Mouse (Mus musculus) hindbrain, embryonic 13.5 days (tissue): ENCODE results near the gene Gas7. TPM values are rescaled to one million over a fixed set of nuclear protein-coding genes. Genes with fewer than 3 reads are reported as not detected.

ENCODE experiments used
- ATAC-seq: fragments of 200-750 bp; cut with Nextera tagmentation; 2 replicates; pipeline ENCODE4 v1.8.0; 2017; ENCODE audit warnings: moderate TSS enrichment; ENCODE audit not compliant: low FRiP score
- H3K27ac ChIP-seq: fragments of 300-500 bp; sonication (generic); 2 replicates; pipeline ENCODE4 v1.5.1; 2015; ENCODE audit warnings: inconsistent platforms, mild to moderate bottlenecking, moderate library complexity
- H3K27me3 ChIP-seq: fragments of 300-500 bp; sonication (generic); 2 replicates; pipeline ENCODE4 v1.6.1; 2015; ENCODE audit warnings: mild to moderate bottlenecking, inconsistent platforms
- H3K36me3 ChIP-seq: fragments of 300-500 bp; sonication (generic); 2 replicates; pipeline ENCODE4 v1.6.1; 2015; ENCODE audit warnings: mild to moderate bottlenecking, inconsistent platforms
- H3K4me1 ChIP-seq: fragments of 300-500 bp; sonication (generic); replicated peaks from 2 replicates; pipeline ENCODE4 v1.6.1; 2015; ENCODE audit warnings: inconsistent platforms
- H3K4me2 ChIP-seq: fragments of 300-500 bp; sonication (generic); 2 replicates; pipeline ENCODE4 v1.6.1; 2015; ENCODE audit warnings: inconsistent platforms, mild to moderate bottlenecking, moderate library complexity
- H3K4me3 ChIP-seq: fragments of 300-500 bp; sonication (generic); 2 replicates; pipeline ENCODE4 v1.5.1; 2015; ENCODE audit warnings: mild to moderate bottlenecking, inconsistent platforms
- H3K9ac ChIP-seq: fragments of 300-500 bp; sonication (generic); 2 replicates; pipeline ENCODE4 v1.6.1; 2015; ENCODE audit warnings: mild to moderate bottlenecking, inconsistent platforms
- H3K9me3 ChIP-seq: fragments of 300-500 bp; sonication (generic); 2 replicates; pipeline ENCODE4 v1.6.1; 2016; ENCODE audit warnings: inconsistent platforms
- WGBS: fragments of 180-500 bp; shearing (Covaris S2); methylation state at CpG from one replicate; pipeline ENCODE4 v1.1.7; 2015; 5-methylcytosine and 5-hydroxymethylcytosine counted together
- polyA plus RNA-seq: library from polyadenylated mRNA; unstranded; fragments of >200 nt; fragmentation: Nextera tagmentation; extraction: Ambion mirVana; gene quantifications from 2 replicates; pipeline ENCODE4 v1.2.1, GENCODE M21; 2015

Gas7 gene
- polyA plus RNA-seq, 1 experiment from 2014 or later, result 11.3 TPM

DNA sequence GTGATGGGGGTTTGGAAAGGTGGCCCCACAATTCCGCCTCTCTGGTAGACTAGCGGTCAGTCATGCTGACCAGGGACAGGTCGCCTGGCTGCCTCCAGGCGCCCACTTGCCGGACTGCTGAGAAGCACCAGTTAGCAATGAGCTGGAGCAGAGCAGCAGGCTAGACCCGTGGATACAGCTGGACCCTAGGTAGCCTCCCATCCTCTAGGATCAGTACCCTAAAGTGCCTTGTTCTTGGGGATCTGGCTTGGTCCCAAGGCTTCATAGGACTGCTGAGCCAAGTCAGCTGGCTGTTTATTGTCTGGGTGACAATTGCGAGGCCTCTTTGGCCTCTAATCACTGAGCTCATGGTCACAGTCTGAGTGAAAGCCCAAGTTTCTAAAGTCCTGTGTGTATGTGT lies 792 bp downstream of the Gas7 start:
- Histone ChIP-seq H3K4me2 (peak overlapping the region; percentile 99), H3K27ac (no peak overlapping the region), H3K9me3 (no peaks in the 10 kb centered on the region), H3K36me3 (no peaks in the 10 kb centered on the region), H3K4me1 (peaks cover 16% of the 10 kb centered on the region), H3K27me3 (peaks cover 42% of the 10 kb centered on the region), H3K4me3 (peak overlapping the region; percentile 74), H3K9ac (peak overlapping the region; percentile 82)
- WGBS, result 16% methylated on average over 7 of the region's 7 CpGs
- ATAC-seq, result 0 out of 2 replicates have a peak, but pooled peaks have one; percentile 4

GRCm38 (mm10) chr11:67458171-67458570 lies 2.9 kb downstream of the Gas7 start:
- H3K9me3 ChIP-seq, result no peaks in the 10 kb centered on the region
- no peak overlapping the region for H3K4me3 ChIP-seq
- 37% methylated on average over 2 of the region's 2 CpGs for WGBS
- no peak overlapping the region for H3K4me2 ChIP-seq
- peaks cover 36% of the 10 kb centered on the region for H3K27me3 ChIP-seq
- H3K27ac ChIP-seq, result no peak overlapping the region
- no peak overlapping the region for H3K9ac ChIP-seq
- no peaks in the 10 kb centered on the region for H3K36me3 ChIP-seq
- ATAC-seq, result no peak
- H3K4me1 ChIP-seq, result peaks cover 16% of the 10 kb centered on the region

- 65% methylated on average over 4 of the region's 4 CpGs for WGBS
- H3K36me3 ChIP-seq, result no peaks in the 10 kb centered on the region
- H3K27me3 ChIP-seq, result no peaks in the 10 kb centered on the region
- no peak overlapping the region for H3K9ac ChIP-seq
- no peak overlapping the region for H3K27ac ChIP-seq
- no peaks in the 10 kb centered on the region for H3K4me1 ChIP-seq
- H3K9me3 ChIP-seq, result no peaks in the 10 kb centered on the region
- no peak for ATAC-seq
- H3K4me2 ChIP-seq, result no peak overlapping the region
- no peak overlapping the region for H3K4me3 ChIP-seq
Observed at GRCm38 (mm10) chr11:67467132-67467531, 11.9 kb downstream of the Gas7 start.

- Histone ChIP-seq H3K9me3 (no peaks in the 10 kb centered on the region), H3K9ac (no peak overlapping the region), H3K36me3 (no peaks in the 10 kb centered on the region), H3K27ac (no peak overlapping the region), H3K4me2 (no peak overlapping the region), H3K4me1 (no peaks in the 10 kb centered on the region), H3K4me3 (no peak overlapping the region), H3K27me3 (no peaks in the 10 kb centered on the region)
- WGBS, result 73% methylated on average over 7 of the region's 7 CpGs
- no peak for ATAC-seq
Observed at GRCm38 (mm10) chr11:67468846-67469245, 13.6 kb downstream of the Gas7 start.

DNA sequence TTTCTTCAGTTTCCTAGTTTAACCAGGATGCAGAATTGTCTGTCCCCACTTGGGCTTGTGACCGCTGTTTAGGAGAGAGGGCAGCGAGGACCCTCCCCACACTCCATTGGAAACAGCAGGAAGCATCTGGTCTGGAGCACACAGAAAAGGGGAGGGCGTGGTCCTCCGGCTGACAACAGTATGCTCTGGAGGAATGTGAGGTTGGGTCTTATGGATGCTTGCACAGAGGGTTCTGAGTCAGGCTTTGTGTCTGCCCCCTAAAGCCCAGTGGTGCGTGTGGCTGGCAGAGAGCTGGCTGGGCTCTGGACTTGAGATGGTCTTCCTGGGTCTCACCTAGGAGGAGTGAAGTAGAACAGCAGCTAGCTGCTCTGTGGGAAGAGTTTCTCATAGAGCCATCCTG lies 19.4 kb downstream of the Gas7 start:
- Histone ChIP-seq H3K4me1 (no peaks in the 10 kb centered on the region), H3K4me2 (no peak overlapping the region), H3K36me3 (no peaks in the 10 kb centered on the region), H3K9ac (no peak overlapping the region), H3K27ac (no peak overlapping the region), H3K4me3 (no peak overlapping the region), H3K27me3 (no peaks in the 10 kb centered on the region), H3K9me3 (no peaks in the 10 kb centered on the region)
- no peak for ATAC-seq
- 57% methylated on average over 5 of the region's 5 CpGs for WGBS

- Histone ChIP-seq H3K4me2 (no peak overlapping the region), H3K4me1 (no peaks in the 10 kb centered on the region), H3K36me3 (no peaks in the 10 kb centered on the region), H3K9me3 (no peaks in the 10 kb centered on the region), H3K27ac (no peak overlapping the region), H3K4me3 (no peak overlapping the region), H3K27me3 (no peaks in the 10 kb centered on the region), H3K9ac (no peak overlapping the region)
- WGBS, result 64% methylated on average over 4 of the region's 4 CpGs
- no peak for ATAC-seq
Observed at GRCm38 (mm10) chr11:67479534-67479933, 24.3 kb downstream of the Gas7 start.

GRCm38 (mm10) chr11:67480204-67480956 lies 25.1 kb downstream of the Gas7 start:
- WGBS, result 94% methylated on average over 5 of the region's 5 CpGs
- Histone ChIP-seq H3K27ac (no peak overlapping the region), H3K4me3 (no peak overlapping the region), H3K9ac (no peak overlapping the region), H3K4me2 (no peak overlapping the region), H3K9me3 (no peaks in the 10 kb centered on the region), H3K4me1 (no peaks in the 10 kb centered on the region), H3K36me3 (no peaks in the 10 kb centered on the region), H3K27me3 (no peaks in the 10 kb centered on the region)
- ATAC-seq, result no peak

- 86% methylated on average over 5 of the region's 5 CpGs for WGBS
- H3K27me3 ChIP-seq, result no peaks in the 10 kb centered on the region
- H3K4me2 ChIP-seq, result no peak overlapping the region
- H3K9ac ChIP-seq, result no peak overlapping the region
- ATAC-seq, result no peak
- H3K36me3 ChIP-seq, result no peaks in the 10 kb centered on the region
- no peak overlapping the region for H3K4me3 ChIP-seq
- no peaks in the 10 kb centered on the region for H3K9me3 ChIP-seq
- H3K27ac ChIP-seq, result no peak overlapping the region
- H3K4me1 ChIP-seq, result no peaks in the 10 kb centered on the region
Observed at GRCm38 (mm10) chr11:67481691-67482090, 26.5 kb downstream of the Gas7 start.

DNA sequence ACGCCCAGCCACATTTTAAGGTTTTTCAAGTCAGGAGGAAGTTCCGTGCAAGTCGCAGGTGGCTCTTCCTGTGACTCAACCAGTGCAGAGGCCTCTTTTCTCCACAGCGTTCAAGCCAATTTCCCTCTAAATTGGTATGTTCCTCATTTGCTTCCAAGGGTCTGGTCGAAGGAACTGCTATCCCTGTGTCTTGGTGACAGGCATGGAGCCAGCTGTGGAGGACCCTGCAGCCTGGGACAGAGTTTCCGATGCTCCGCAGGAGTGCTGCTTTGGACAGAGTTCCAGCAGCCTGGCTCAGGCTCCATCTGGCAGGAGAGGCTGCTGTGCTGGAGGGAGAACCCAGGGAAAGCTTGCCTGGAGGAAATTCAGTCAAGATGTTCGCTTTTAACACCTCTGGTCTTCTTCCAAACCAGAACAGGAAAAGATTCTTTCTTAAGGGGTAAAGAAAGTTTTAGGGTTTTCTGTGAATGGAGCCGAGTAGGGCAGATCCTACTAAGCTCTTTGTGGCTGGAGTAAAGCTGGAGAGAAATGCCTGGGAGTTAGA lies 27.1 kb downstream of the Gas7 start:
- H3K36me3 ChIP-seq, result no peaks in the 10 kb centered on the region
- H3K4me2 ChIP-seq, result no peak overlapping the region
- no peaks in the 10 kb centered on the region for H3K4me1 ChIP-seq
- ATAC-seq, result no peak
- no peaks in the 10 kb centered on the region for H3K27me3 ChIP-seq
- H3K4me3 ChIP-seq, result no peak overlapping the region
- H3K9me3 ChIP-seq, result no peaks in the 10 kb centered on the region
- H3K9ac ChIP-seq, result no peak overlapping the region
- H3K27ac ChIP-seq, result no peak overlapping the region
- WGBS, result 74% methylated on average over 9 of the region's 9 CpGs

- Histone ChIP-seq H3K4me1 (no peaks in the 10 kb centered on the region), H3K27ac (no peak overlapping the region), H3K4me3 (no peak overlapping the region), H3K27me3 (no peaks in the 10 kb centered on the region), H3K36me3 (no peaks in the 10 kb centered on the region), H3K4me2 (no peak overlapping the region), H3K9me3 (no peaks in the 10 kb centered on the region), H3K9ac (no peak overlapping the region)
- ATAC-seq, result no peak
- 81% methylated on average over 12 of the region's 12 CpGs for WGBS
Observed at GRCm38 (mm10) chr11:67488156-67488555, 32.9 kb downstream of the Gas7 start.

GRCm38 (mm10) chr11:67489647-67490175 lies 34.5 kb downstream of the Gas7 start:
- 82% methylated on average over 10 of the region's 10 CpGs for WGBS
- no peak overlapping the region for H3K27ac ChIP-seq
- H3K9ac ChIP-seq, result no peak overlapping the region
- no peaks in the 10 kb centered on the region for H3K9me3 ChIP-seq
- H3K36me3 ChIP-seq, result no peaks in the 10 kb centered on the region
- no peaks in the 10 kb centered on the region for H3K4me1 ChIP-seq
- H3K27me3 ChIP-seq, result no peaks in the 10 kb centered on the region
- no peak overlapping the region for H3K4me2 ChIP-seq
- ATAC-seq, result no peak
- H3K4me3 ChIP-seq, result no peak overlapping the region

DNA sequence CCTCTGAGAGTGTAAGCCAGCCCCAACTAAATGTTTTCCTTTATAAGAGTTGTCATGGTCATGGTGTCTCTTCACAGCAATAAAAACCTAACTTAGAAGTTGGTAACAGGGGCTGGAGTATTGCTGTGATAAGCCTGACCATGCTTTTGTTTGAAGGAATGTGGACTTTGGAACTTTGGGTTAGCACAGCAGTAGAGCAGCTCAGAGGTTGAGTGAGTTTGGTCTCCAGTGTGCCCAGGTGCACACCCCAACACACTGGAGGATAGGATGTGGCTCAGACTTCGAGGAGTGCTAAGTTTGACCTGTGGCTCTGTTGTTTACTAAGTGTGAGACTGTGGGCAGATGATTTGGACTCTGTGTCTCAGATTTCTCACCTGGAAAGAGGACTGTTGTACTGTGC lies 41.6 kb downstream of the Gas7 start:
- H3K9me3 ChIP-seq, result no peaks in the 10 kb centered on the region
- no peak overlapping the region for H3K4me2 ChIP-seq
- H3K4me1 ChIP-seq, result no peaks in the 10 kb centered on the region
- ATAC-seq, result no peak
- H3K4me3 ChIP-seq, result no peak overlapping the region
- H3K9ac ChIP-seq, result no peak overlapping the region
- 73% methylated on average over 1 of the region's 1 CpGs for WGBS
- no peaks in the 10 kb centered on the region for H3K36me3 ChIP-seq
- no peaks in the 10 kb centered on the region for H3K27me3 ChIP-seq
- no peak overlapping the region for H3K27ac ChIP-seq

DNA sequence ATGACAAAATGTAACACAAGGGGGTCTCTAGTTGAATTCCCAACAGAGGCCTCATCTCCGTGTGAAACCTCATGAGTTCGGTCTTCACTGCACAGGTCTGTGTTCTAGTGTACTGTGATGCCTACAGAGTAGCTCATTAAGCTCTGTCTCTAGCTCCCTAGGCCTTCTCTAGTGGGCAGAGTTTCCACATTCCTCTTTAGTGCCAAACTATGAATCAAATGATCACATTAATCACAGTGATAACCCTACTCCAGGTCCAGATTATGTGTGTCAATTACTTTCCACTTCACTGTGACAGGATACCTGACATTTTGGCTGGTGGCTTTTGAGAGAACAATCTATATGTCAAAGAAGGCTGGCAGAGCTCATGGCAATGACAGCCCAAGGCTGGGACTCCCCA lies 44.9 kb downstream of the Gas7 start:
- no peak for ATAC-seq
- whole genome bisulfite sequencing, result 92% methylated on average over 2 of the region's 2 CpGs
- Histone ChIP-seq H3K9me3 (no peaks in the 10 kb centered on the region), H3K27ac (no peak overlapping the region), H3K9ac (no peak overlapping the region), H3K4me2 (no peak overlapping the region), H3K4me3 (no peak overlapping the region), H3K27me3 (no peaks in the 10 kb centered on the region), H3K36me3 (no peaks in the 10 kb centered on the region), H3K4me1 (no peaks in the 10 kb centered on the region)
